Mouse (Mus musculus): Measurements from ENCODE around the gene Pde1c.

GRCm38 (mm10) chr6:56292176-56292575 is 276.7 kb downstream of the Pde1c start:
- TF ChIP-seq POLR2A (IDR thresholded peaks at IDR 0.05; ENCODE audit: control insufficient read depth, low read depth, low read length) (no peak), CTCF (IDR thresholded peaks at IDR 0.05; ENCODE audit: control insufficient read depth, insufficient read depth, insufficient replicate concordance, low read depth, low read length) (no peak)
